Mouse (Mus musculus): Measurements from ENCODE around the gene Spg20.

Spg20 gene

DNA sequence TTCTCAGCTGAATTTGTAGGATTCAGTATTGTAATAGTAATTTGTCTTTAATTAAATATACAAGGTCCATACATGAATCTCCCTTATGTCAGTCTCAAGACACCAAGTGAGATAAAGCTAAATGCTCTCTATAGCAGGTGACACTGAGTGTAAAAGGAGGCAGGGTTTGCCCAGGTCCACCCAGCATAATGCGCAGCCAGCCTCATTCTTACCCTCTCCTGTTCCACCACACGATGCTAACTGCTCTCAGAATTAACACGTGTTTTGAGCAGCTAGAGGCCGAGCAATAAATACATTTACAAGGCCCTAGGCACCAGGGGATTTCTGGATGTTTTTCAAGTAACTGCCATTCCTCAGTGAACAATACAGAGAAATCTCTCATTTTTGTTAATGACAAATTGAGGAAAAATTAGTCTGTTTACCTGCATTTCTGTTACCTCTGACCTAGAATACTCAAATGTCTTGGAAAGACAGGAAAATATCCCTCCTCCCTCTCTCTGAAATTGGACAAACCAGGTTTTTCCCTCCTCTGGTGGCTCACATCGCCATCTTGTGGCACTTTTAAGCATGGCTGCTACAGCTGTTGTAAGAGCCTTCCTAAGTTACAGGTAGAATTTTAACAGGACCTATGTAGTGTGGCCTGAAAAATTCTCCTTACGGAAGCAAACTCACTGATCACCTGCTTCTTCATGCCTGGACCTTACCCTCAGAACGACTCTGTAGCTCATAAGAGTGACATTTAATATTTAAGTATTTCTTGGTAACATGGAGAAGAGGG, 39.9 kb downstream of the Spg20 start:
- peak in 1 of 2 experiments; percentile 3 for DNase-seq

DNA sequence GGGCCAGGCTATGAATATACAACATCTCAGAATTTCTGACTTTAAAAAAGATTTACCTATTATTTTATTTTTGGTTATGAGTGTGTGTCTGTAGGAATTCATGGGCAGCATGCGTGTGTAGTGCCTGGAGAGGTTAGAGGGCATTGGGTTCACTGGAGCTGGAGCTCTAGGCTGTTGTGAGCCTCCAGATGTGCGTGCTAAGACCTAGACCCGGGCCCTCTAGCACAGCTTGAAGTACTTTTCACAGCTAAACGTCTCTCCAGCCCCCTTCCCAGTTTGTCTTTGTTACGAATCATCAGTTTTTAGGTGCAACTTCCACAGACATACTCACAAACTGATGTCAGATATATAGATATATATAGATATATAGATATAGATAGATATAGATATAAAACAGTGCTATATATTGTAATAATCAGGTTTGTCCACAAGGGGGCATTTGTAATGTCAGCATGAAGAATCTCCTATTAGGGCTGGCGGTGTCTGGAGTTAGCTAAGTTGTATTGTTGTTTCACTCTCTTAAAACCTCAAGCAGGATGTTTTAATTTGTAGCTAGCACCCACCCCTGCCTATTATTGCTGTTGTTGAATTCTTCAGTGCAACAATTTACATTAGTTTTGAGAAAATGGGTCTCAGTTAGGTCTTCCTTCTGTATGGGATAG, 40.9 kb downstream of the Spg20 start:
- no peak for DNase-seq

DNA sequence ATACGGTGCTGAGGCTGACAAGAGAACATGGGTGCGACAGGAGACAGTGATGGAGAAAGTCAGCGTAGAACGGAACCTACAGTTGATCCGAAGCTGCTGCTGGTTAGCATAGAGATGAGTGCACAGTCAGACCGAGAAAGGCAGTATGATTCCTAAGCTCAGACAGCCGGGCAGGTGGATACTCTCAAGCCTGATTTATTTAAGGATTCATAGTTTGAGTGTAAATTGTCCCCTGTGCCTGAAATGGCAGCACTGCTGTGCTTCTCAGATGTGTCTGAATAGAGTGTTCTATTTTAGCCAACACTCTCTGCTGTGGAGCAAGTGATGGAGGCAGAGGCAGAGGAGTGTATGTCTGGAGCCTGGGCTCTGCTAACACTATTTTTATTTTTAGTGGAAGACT, 42.3 kb downstream of the Spg20 start:
- DNase-seq: no peak

DNA sequence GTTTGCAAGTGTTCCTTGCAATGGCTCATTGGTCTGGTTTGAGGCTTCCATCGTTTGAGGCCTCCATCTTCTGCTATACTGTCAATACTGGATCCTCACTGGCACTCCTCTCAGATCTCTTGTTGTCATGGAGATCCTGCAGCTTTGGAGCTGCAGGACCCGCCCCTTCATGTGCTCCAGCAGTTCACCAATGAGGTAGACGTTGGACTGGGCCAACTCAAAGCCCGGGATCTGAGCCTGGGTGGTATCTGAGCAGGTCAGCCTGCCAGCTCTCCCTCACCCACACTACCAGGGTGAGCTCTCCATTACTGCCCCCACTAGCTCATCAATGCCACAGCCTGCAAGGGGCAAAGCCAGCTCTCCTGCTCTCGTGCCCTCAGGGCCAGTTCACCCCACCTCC, 45.5 kb downstream of the Spg20 start:
- DNase-seq: no peak

DNA sequence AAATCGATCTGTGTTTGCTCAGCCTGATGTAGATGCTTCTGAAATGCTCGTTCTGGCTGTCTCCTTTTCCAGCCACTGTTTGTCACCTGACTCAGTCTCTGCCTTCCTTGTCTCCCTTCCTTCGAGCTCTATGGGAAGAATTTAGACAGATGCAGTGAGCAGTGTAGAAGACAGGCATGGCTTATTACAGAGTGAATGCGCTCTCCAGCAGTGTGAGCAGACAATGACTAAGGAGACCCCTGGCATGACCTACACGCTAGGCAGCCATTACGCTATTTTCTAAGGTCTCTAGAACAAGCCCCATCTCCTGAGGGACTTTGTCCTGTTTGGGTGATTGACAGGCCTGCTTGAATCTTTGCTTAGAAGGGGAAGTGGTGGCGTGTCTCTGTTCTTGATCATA, 49.2 kb downstream of the Spg20 start:
- DNase-seq: no peak

GRCm38 (mm10) chr3:55163510-55163909, 51.6 kb downstream of the Spg20 start:
- DNase-seq: no peak

- no peak for DNase-seq
These were observed 60.6 kb downstream of the Spg20 start for GRCm38 (mm10) chr3:55172478-55172877.

DNA sequence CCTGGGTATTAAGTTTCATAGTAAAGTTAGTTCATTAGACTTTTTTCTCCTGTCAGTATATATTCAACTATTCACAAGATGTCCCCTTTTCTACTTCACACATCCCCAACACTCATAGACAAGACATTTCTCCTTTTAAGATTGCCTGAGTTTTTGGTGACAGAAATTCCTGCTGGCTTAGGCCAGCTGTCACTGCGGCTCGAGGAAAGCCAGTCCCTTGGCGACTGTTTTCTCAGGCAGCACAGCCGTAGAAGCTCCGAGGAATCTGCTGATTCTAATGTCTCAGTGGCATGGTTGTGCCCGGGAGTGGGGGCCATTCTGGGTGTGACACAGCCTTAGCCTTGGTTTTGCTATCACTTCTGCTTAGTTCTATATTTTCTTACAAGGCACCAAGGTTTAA, 65.4 kb downstream of the Spg20 start:
- DNase-seq: no peak

- DNase-seq: no peak
These were observed 69.9 kb downstream of the Spg20 start, which contains the start of gene Sohlh2 for GRCm38 (mm10) chr3:55181766-55182165. TSS of gene Sohlh2 (plus strand) at chr3:55182028.
